Mouse (Mus musculus) limb, embryonic 13.5 days (tissue): ENCODE measurements around the gene Cstb. TPM values are rescaled to one million over a fixed set of nuclear protein-coding genes. Genes with fewer than 3 reads are reported as not detected.
A peak's percentile ranks its signal among the peaks of the same experiment; 100 is the strongest.

Experiments used
- ATAC-seq: fragments of 200-750 bp; cut with Nextera tagmentation; 2 replicates; pipeline ENCODE4 v1.8.0; 2017; ENCODE audit warnings: low read depth, moderate number of reproducible peaks, moderate TSS enrichment; ENCODE audit not compliant: low FRiP score
- H3K27ac ChIP-seq: fragments of 300-500 bp; sonication (generic); 2 replicates; pipeline ENCODE4 v1.5.1; 2015; ENCODE audit warnings: inconsistent platforms, mild to moderate bottlenecking, moderate library complexity
- H3K27me3 ChIP-seq: fragments of 300-500 bp; sonication (generic); 2 replicates; pipeline ENCODE4 v1.6.1; 2015; ENCODE audit warnings: mild to moderate bottlenecking, inconsistent platforms
- H3K36me3 ChIP-seq: fragments of 300-500 bp; sonication (generic); 2 replicates; pipeline ENCODE4 v1.6.1; 2015; ENCODE audit warnings: inconsistent platforms, mild to moderate bottlenecking, moderate library complexity
- H3K4me1 ChIP-seq: fragments of 300-500 bp; sonication (generic); 2 replicates; pipeline ENCODE4 v1.6.1; 2015; ENCODE audit warnings: inconsistent platforms
- H3K4me2 ChIP-seq: fragments of 300-500 bp; sonication (generic); replicated peaks from 2 replicates; pipeline ENCODE4 v1.6.1; 2015; ENCODE audit warnings: inconsistent platforms, mild to moderate bottlenecking, moderate library complexity
- H3K4me3 ChIP-seq: fragments of 300-500 bp; sonication (generic); 2 replicates; pipeline ENCODE4 v1.5.1; 2015; ENCODE audit warnings: moderate library complexity, mild to moderate bottlenecking, inconsistent platforms
- H3K9ac ChIP-seq: fragments of 300-500 bp; sonication (generic); 2 replicates; pipeline ENCODE4 v1.6.1; 2015; ENCODE audit warnings: mild to moderate bottlenecking, inconsistent platforms
- H3K9me3 ChIP-seq: fragments of 300-500 bp; sonication (generic); 2 replicates; pipeline ENCODE4 v1.6.1; 2016; ENCODE audit warnings: inconsistent platforms
- WGBS: fragments of 180-500 bp; shearing (Covaris S2); methylation state at CpG from one replicate; pipeline ENCODE4 v1.1.7; 2015; 5-methylcytosine and 5-hydroxymethylcytosine counted together
- polyA plus RNA-seq: library from polyadenylated mRNA; unstranded; fragments of >200 nt; fragmentation: Nextera tagmentation; extraction: Ambion mirVana; gene quantifications from 2 replicates; pipeline ENCODE4 v1.2.1, GENCODE M21; 2015

The Cstb gene
- polyA plus RNA-seq, 1 experiment from 2014 or later, result 202 TPM

DNA sequence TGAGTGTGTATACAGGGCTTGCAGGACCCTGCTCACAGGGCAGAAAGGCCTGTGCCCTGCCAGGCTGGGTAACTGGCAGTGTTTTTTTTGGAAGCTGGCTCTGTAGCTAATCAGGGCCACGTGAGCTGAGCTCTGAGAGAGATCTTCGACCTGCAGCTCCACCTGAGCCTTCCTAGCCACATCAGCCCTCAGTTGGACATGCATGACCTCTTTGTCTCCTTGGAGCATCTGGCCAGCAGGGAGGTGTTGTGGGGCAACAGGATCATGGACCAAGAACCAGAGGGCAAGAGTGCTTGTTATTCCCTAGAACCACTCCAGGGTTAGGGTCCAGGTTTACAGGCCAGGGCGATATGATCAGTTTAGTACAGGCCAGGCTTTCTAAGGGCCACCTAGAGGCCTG is 21.9 kb downstream of the Cstb start:
- 84% methylated on average over 3 of the region's 3 CpGs for WGBS
- Histone ChIP-seq H3K27me3 (no peaks in the 10 kb centered on the region), H3K9ac (no peak overlapping the region), H3K4me1 (no peaks in the 10 kb centered on the region), H3K36me3 (peaks cover 78% of the 10 kb centered on the region), H3K4me2 (no peak overlapping the region), H3K27ac (no peak overlapping the region), H3K9me3 (no peaks in the 10 kb centered on the region), H3K4me3 (no peak overlapping the region)
- ATAC-seq, result no peak

DNA sequence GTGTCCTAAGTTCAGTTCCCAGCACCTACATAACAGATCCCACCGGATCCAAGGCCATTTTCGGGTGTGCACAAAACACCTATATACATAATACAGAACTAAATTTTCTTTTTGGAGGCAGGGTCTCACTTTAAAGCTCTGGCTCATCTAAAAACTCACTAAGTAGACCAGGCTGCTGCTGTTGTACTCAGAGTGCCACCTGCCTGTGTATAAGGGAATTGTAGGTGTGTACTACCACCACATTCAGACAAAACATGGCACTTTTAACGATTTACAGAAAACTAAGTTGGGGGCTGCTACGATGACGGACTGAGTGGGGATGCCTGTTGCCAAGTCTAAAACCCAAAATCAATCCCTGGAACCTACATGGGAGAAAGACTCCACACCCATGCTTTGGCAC is 25.3 kb downstream of the Cstb start:
- WGBS, result 84% methylated on average over 5 of the region's 5 CpGs
- Histone ChIP-seq H3K9me3 (no peaks in the 10 kb centered on the region), H3K27ac (no peak overlapping the region), H3K4me2 (no peak overlapping the region), H3K36me3 (peaks cover 47% of the 10 kb centered on the region), H3K27me3 (no peaks in the 10 kb centered on the region), H3K9ac (no peak overlapping the region), H3K4me1 (no peaks in the 10 kb centered on the region), H3K4me3 (no peak overlapping the region)
- no peak for ATAC-seq

- no peaks in the 10 kb centered on the region for H3K27me3 ChIP-seq
- no peak overlapping the region for H3K27ac ChIP-seq
- peaks cover 30% of the 10 kb centered on the region for H3K36me3 ChIP-seq
- no peak overlapping the region for H3K9ac ChIP-seq
- H3K4me2 ChIP-seq, result no peak overlapping the region
- no peaks in the 10 kb centered on the region for H3K9me3 ChIP-seq
- peaks cover 3% of the 10 kb centered on the region for H3K4me1 ChIP-seq
- ATAC-seq, result no peak
- no peak overlapping the region for H3K4me3 ChIP-seq
- WGBS, result 57% methylated on average over 4 of the region's 4 CpGs
These were observed 27.2 kb downstream of the Cstb start for GRCm38 (mm10) chr10:78452641-78453040.

GRCm38 (mm10) chr10:78456696-78457095 is 31.2 kb downstream of the Cstb start:
- no peak overlapping the region for H3K4me2 ChIP-seq

GRCm38 (mm10) chr10:78457495-78458347 is 32.3 kb downstream of the Cstb start:
- ATAC-seq, result 0 out of 2 replicates have a peak, but pooled peaks have one; percentile 25
- H3K4me1 ChIP-seq, result peaks cover 34% of the 10 kb centered on the region
- no peak overlapping the region for H3K27ac ChIP-seq
- WGBS, result 26% methylated on average over 10 of the region's 10 CpGs
- peak overlapping the region; percentile 24; the same call in 1 of the 2 replicates for H3K4me2 ChIP-seq
- no peaks in the 10 kb centered on the region for H3K27me3 ChIP-seq
- no peaks in the 10 kb centered on the region for H3K36me3 ChIP-seq
- no peak overlapping the region for H3K4me3 ChIP-seq
- peak overlapping the region; percentile 45 for H3K9ac ChIP-seq
- no peaks in the 10 kb centered on the region for H3K9me3 ChIP-seq

More at GRCm38 (mm10) chr10:78456696-78457095, 31.2 kb downstream of the Cstb start:
- Histone ChIP-seq H3K9ac (no peak overlapping the region), H3K9me3 (no peaks in the 10 kb centered on the region), H3K27me3 (no peaks in the 10 kb centered on the region), H3K4me1 (peaks cover 34% of the 10 kb centered on the region), H3K4me3 (no peak overlapping the region), H3K36me3 (no peaks in the 10 kb centered on the region), H3K27ac (no peak overlapping the region)
- ATAC-seq, result no peak
- WGBS, result 90% methylated on average over 13 of the region's 13 CpGs

GRCm38 (mm10) chr10:78458348-78459111 is 33.1 kb downstream of the Cstb start:
- ATAC-seq, result no peak
- H3K27me3 ChIP-seq, result no peaks in the 10 kb centered on the region
- H3K36me3 ChIP-seq, result no peaks in the 10 kb centered on the region
- H3K9ac ChIP-seq, result peak overlapping the region; percentile 45
- H3K9me3 ChIP-seq, result no peaks in the 10 kb centered on the region
- H3K4me3 ChIP-seq, result no peak overlapping the region
- no peak overlapping the region for H3K4me2 ChIP-seq
- peaks cover 39% of the 10 kb centered on the region for H3K4me1 ChIP-seq
- H3K27ac ChIP-seq, result no peak overlapping the region
- WGBS, result 62% methylated on average over 5 of the region's 5 CpGs

DNA sequence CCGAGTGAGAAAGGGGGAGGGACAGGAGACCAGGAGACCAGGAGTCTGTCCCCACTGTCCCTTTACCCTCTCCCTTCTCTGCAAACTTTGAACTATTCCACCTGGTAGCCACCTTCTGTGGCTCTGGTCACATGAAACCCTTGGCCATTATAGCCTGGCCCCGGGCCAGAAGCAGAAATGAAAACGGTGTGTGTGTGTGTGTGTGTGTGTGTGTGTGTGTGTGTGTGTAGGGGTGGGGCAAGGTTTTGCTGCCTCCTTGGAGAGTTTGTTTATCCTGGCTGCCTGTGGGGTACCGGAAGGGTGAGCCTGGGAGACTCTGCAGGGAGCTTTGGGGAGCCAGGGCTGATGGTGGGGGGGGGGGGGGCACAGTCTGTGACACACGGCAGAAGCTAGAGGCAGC is 35.0 kb downstream of the Cstb start:
- ATAC-seq, result no peak
- peaks cover 49% of the 10 kb centered on the region for H3K4me1 ChIP-seq
- H3K27ac ChIP-seq, result no peak overlapping the region
- H3K27me3 ChIP-seq, result no peaks in the 10 kb centered on the region
- H3K4me3 ChIP-seq, result no peak overlapping the region
- H3K9me3 ChIP-seq, result no peaks in the 10 kb centered on the region
- no peaks in the 10 kb centered on the region for H3K36me3 ChIP-seq
- H3K9ac ChIP-seq, result no peak overlapping the region
- 18% methylated on average over 4 of the region's 5 CpGs for WGBS
- H3K4me2 ChIP-seq, result no peak overlapping the region

- 82% methylated on average over 4 of the region's 4 CpGs for WGBS
- Histone ChIP-seq H3K36me3 (no peaks in the 10 kb centered on the region), H3K27me3 (no peaks in the 10 kb centered on the region), H3K9ac (no peak overlapping the region), H3K4me1 (peaks cover 49% of the 10 kb centered on the region), H3K9me3 (no peaks in the 10 kb centered on the region), H3K4me3 (no peak overlapping the region), H3K4me2 (no peak overlapping the region), H3K27ac (no peak overlapping the region)
- no peak for ATAC-seq
These were observed 36.3 kb downstream of the Cstb start for GRCm38 (mm10) chr10:78461767-78462166.

DNA sequence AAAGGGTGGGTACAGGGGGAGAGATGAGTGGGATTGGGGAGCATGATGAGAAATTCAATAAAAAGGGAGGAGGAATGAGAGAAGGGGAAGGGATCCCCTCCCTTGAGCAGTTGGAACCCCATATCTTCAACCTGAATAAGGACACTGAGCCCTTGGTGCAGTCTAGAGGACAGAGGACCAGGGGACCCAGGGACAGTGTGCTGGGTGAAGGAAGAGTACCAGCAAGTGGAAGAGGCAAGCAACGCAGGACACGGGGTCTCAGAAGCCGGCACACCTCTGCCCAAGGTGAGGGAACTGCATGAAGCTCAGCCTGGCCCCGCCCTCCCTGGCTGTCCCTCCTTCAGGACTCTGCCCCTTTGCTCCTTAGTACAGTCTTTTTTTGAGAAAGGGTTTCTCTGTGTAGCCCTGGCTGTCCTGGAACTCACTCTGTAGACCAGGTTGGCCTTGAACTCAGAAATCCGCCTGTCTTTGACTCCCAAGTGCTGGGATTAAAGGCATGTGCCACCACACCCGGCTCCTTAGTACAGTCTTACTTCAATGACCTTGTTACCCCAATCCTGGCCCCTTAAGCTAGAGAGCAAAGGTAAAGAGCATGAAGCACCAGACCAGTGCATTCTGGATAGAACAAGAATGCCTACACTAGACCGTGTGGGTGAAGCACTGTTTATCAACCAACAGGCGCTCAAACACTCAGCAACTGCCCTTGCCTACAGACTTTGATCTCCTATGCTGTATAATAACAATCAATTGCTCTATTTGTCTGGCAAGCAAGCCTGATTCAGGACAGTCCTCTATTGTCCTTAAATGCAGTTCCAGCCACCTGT is 37.7 kb downstream of the Cstb start:
- ATAC-seq, result no peak
- Histone ChIP-seq H3K9ac (no peak overlapping the region; the same call in 1 of the 2 replicates), H3K9me3 (no peaks in the 10 kb centered on the region), H3K36me3 (no peaks in the 10 kb centered on the region), H3K27ac (no peak overlapping the region), H3K27me3 (no peaks in the 10 kb centered on the region), H3K4me3 (peak overlapping the region; percentile 76; the same call in 1 of the 2 replicates), H3K4me1 (peaks cover 41% of the 10 kb centered on the region), H3K4me2 (peak overlapping the region; percentile 99)
- 84% methylated on average over 8 of the region's 8 CpGs for WGBS

DNA sequence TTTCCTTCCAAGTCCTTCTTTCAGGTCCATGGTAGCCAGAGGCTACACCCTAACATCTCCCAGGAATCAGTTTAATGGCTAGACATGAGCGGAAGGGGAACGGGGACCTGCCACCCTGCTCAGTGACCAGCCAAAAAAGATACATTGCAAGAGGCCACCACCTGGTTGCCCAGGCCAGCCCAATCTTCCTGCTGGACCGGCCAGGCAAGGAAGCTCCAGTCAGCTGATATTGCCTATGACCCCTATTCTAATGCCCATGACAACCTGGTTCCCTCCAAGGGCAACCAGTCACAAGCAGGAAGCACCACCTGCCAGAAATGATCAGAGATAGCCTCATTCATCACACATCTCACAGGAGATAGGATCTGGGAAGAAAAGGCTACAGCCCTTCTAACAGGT is 38.3 kb downstream of the Cstb start:
- peak overlapping the region; percentile 76 for H3K4me3 ChIP-seq
- H3K27ac ChIP-seq, result no peak overlapping the region
- H3K9ac ChIP-seq, result peak overlapping the region; percentile 79
- H3K4me1 ChIP-seq, result peaks cover 35% of the 10 kb centered on the region
- no peaks in the 10 kb centered on the region for H3K9me3 ChIP-seq
- H3K36me3 ChIP-seq, result no peaks in the 10 kb centered on the region
- H3K27me3 ChIP-seq, result no peaks in the 10 kb centered on the region
- H3K4me2 ChIP-seq, result peak overlapping the region; percentile 99
- WGBS, result 85% methylated on average over 3 of the region's 3 CpGs
- no peak for ATAC-seq

- Histone ChIP-seq H3K4me1 (peaks cover 31% of the 10 kb centered on the region), H3K9me3 (no peaks in the 10 kb centered on the region), H3K36me3 (no peaks in the 10 kb centered on the region), H3K4me3 (peak overlapping the region; percentile 76), H3K27me3 (no peaks in the 10 kb centered on the region), H3K9ac (peak overlapping the region; percentile 79), H3K27ac (no peak overlapping the region), H3K4me2 (peak overlapping the region; percentile 99)
- ATAC-seq, result no peak
- WGBS, result 1% methylated on average over 32 of the region's 32 CpGs
These were observed 38.8 kb downstream of the Cstb start for GRCm38 (mm10) chr10:78464201-78464791.
